Mouse (Mus musculus): ENCODE data around the gene Klhdc3.

GRCm38 (mm10) chr17:46699245-46699644, 18.5 kb upstream of the Klhdc3 start:
- TF ChIP-seq CTCF (IDR thresholded peaks at IDR 0.05; ENCODE audit: insufficient read depth, low read length): no peak
- no peak for TF ChIP-seq POLR2A (IDR thresholded peaks at IDR 0.05; ENCODE audit: borderline replicate concordance, extremely low read depth, low read depth, low read length)
